Mouse (Mus musculus): ENCODE results near the gene Rere.
"Not testable (repeated sequence)": the region's sequence is repeated elsewhere in the genome, so short reads cannot be mapped to it uniquely, and the experiment has no call there.

Gene Rere

DNA sequence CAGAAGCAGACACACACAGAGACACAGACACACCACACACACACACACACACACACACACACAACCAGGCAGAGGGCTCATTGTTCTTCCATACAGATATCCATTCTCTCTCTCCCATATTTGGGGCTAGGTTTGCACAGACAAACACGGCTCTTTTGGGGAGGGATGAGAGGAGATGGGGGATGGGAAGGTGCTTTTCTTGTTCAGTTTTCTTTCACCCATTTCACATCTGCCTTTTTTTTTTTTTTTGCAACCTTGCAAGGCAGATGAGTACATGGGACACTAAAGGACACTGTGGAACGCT lies 1.8 kb downstream of the Rere start:
- no peak for DNase-seq (ENCODE audit: low spot score)

DNA sequence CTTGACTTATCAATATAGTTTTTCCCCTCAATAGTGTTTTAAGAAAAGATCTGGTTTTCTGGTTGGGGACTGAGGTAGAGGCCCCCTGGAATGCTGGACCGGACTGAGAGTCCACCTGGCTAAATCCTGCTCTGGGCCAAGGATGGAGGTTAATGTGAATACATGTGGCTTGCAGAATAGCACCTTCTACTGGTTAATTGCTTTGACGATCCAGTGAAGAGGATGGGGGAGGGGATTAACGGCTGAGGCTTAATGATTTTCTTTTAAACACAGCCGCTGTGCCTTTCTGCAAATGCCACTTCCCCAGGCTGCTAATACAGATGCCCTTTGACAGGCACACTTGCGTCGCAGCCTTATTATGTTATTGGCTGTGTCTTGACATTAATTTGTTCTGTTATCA lies 2.5 kb downstream of the Rere start:
- DNase-seq (ENCODE audit: low spot score) = no peak

DNA sequence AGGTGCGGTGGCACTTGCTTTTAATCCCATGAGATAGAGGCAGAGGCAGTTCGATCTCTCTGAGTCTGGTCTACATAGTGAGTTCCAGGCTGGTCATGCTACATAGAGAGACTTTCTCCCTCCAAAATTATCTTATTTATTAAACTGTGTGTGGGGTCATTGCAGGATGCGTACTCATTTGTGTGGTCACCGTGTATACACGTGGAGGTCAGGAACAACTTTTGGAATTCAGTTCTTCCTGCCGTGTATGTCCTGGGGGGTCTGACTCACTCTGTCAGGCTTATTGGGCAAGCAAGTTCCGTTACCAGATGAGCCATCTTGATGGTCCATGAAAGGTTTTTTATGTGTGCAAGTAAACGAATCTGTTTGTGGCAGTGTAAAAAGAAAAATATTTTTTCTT lies 5.5 kb downstream of the Rere start:
- no peak for DNase-seq (ENCODE audit: low spot score)

DNA sequence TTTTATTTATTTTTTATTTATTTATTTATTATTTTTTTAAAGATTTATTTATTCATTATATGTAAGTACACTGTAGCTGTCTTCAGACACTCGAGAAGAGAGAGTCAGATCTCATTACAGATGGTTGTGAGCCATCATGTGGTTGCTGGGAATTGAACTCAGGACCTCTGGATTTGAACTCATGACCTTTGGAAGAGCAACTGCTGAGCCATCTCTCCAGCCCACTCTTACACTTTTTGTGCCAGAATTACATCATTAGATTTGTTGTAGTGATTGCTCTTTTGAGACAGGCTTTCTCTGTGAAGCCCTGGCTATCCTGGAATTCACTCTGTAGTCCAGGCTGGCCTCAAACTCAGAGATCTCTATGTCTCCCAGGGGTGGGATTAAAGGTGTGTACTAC lies 6.0 kb downstream of the Rere start:
- not testable (repeated sequence) for DNase-seq (ENCODE audit: low spot score)

DNA sequence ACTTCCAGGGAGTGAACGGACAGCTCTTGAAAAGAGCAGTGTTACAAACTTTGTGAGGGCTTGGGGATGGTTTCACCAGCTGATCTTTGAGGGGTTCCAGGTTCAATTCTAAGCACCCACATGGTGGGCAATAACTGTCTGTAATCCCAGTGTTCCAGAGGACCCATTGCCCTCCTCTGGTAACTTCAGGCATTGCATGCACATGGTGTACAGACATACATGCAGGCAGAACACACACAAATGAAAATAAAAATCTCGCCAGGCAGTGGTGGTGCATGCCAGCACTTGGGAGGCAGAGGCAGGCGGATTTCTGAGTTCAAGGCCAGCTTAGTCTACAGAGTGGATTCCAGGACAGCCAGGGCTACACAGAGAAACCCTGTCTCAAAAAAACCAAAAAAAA lies 10.5 kb downstream of the Rere start:
- DNase-seq (ENCODE audit: low spot score) = no peak

DNA sequence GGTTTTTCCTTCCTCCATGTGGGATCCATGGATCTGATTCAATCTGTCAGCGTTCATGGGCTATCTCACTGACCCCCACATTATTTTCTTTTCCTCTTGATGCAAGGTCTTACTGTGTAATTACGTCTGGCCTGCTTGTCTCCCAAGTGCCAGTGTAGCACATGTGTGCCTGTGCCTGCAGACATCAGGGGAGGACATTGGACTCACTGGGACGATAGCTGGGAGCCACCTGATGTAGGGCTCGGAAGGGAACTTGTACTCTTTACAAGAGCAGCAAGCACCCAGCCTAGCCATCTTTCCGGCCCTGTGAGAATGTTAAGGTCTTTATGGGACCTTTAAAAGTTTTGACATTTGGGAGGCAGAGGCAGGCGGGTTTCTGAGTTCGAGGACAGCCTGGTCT lies 13.4 kb downstream of the Rere start:
- no peak for DNase-seq (ENCODE audit: low spot score)

DNA sequence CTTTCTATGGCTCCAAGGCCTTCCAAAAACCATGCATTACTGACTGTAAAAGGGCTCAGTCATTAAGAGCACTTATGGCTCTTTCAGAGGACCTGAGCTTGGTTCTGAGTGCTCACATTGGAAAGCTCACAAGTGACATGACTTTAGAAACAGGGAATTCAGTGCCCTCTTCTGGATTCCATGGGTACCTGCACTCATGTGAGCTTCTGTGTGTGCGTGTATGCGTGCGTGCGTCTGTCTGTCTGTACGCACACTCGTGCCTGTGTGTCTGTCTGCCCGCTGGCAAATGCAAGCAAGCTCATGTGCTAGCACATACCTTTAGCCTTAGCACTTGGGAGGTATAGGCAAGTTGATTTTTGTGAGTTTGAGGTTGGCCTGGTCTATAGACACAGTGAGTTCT lies 14.5 kb downstream of the Rere start:
- no peak for DNase-seq (ENCODE audit: low spot score)

DNA sequence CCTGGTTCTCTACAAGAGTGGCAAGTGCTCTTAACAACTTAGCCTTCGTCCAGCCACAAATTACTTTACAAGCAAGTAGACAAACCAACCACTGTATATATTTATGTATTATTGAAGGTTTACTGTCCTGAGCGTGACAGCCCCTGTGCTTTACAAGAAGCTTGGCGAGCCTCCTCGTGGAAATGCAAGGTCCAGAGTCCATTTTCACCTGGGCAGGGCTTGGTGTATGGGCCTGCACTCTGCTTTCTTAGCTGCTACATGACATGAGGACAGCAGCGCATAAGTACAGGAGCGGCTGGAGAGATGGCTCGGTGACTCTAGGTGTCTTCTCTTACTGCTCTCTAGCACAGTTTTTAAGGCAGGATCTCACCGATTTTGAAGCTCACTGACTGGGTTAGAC lies 21.3 kb downstream of the Rere start:
- no peak for DNase-seq (ENCODE audit: low spot score)

DNA sequence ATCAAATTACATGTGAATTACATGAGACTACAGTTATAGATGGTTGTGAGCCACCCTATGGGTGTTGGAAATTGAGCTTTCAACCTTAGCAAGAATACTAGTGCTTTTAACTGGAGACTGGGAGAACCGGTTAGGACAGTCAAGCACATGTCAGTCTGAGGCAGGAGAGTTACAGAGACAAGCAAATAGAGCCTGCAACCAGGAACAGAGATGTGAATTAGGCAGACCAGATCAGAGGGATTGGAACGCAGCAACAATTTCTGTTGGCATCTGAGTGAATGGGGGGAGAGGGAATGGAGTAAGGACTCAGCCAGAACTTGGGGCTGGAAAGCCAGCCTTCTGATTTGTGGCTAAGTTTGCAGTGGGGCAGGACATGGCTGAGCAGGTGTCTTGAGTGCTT lies 25.3 kb downstream of the Rere start:
- no peak for DNase-seq (ENCODE audit: low spot score)

DNA sequence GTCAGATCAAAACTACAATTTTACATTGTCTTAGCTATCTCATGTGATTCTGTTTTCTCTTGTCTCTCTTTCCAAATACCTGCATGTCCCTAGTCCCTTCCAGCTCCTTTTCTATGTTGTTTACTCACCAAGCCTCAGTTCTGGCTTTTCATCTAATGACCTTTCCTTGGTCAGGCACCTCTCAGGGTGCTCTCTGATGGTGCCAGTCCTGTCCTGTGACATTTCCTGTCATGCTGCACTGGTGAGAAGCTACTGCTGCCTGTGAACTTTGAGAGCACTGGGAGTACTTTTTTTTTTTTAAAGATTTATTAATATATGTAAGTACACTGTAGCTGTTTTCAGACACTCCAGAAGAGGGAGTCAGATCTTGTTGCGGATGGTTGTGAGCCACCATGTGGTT lies 25.8 kb downstream of the Rere start:
- DNase-seq (ENCODE audit: low spot score) = no peak

DNA sequence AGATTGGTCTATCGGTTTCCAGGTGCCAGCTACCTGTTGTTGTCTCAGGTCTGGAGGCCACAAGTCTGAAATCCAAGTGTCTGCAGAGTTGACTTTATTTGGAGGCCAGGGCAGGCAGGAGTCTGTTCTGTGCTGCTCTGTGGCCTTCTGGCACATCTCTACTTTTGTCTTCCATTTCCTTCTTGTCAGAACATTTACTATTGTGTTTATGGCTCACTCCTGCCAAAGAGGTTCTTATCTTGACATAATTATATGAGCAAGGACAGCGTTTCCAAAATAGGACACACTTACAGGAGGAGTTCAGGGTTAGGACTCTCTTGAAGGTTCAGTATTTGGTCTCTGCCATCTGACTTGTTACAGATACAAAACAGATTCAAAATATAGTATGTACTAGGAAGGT lies 30.0 kb downstream of the Rere start:
- no peak for DNase-seq (ENCODE audit: low spot score)

DNA sequence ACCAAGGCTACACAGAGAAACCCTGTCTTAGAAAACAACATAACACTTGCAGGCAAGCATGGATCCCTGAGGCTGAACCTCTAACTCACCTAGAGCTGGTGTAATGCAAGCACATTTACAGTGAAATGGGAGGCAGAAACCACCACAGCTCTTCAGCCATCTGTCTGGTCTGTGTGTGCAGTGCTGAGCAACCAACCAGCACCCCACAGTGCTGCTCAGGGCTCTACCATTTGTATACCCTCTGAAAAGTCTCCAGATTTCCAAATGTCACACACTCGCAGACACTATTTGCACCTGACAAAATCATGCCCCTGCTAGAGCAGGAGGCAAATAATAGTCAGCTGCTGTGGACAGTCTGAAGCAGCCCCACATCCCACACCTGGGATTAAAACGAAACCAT lies 31.2 kb downstream of the Rere start:
- no peak for DNase-seq (ENCODE audit: low spot score)

DNA sequence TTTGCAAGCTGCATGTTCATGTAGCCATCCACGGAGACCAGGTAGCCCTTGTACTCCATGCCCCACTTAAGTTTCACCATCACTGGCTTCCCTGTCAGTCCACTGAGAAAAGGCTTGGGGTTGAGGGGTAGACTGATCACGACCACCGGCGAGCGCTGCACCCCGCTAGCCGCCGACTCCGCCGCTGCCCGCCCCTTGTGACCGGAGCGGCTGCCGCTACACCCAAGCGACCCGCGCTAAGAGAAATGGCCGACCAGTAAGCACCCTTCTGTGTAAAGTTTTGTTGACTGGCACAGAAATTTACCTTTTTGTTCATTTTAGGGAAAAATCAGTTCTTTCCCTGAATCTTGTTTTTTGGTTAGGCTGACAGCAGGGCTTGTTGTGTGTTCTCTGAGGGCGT lies 33.9 kb downstream of the Rere start:
- no peak for DNase-seq (ENCODE audit: low spot score)

DNA sequence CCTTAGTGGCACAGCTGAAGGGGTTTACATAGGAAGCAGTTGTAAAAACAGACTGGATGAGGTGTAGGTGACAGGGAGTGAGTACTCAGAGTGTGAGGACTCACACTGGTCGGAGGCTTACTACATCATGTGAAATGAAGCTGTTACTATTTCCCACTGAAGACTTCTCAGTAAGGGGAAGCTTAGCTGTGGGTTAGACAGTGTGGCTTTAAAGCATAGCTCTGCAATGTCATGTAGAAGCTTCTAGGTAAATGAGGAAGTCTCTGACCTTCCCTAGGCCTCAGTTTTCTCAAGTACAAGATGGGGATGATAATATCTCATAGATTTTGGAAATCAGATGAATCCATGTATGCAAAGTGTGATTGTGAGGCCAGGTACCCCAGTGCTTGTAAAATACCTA lies 35.1 kb downstream of the Rere start:
- no peak for DNase-seq (ENCODE audit: low spot score)

DNA sequence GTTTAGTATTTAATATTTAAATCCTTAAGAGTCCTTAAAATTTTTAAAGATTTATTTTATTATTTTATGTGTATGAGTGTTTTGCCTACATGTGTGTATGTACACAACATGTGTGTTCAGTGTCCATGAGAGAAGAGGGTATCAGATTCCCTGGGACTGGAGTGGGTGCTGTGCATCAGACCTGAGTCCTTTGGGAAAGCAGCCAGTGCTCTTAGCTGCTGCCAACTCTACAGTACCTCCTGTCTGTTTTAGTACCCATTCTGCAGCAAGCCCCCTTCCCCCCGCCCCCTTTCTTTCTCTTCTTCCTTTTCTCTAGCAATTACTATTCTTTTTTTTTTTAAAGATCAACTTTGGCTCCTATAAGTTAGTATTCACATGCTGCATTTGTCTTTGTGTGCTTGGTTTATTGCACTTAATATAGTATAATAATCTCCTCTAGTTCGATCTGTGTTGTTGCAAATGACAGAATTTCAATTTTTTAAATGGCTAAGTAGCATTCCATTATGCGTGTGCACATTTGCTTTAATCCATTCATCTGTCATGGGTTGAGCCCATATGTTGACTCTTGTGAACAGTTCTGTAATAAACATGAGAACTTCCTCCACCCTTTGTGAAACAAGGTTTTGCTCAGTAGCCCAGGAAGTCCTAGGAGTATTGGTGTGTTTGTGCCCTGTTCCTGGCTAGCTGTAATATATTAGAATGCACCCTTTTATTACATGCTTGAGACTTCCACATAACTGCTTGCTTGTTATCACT lies 43.8 kb downstream of the Rere start:
- no peak for DNase-seq (ENCODE audit: low spot score)

DNA sequence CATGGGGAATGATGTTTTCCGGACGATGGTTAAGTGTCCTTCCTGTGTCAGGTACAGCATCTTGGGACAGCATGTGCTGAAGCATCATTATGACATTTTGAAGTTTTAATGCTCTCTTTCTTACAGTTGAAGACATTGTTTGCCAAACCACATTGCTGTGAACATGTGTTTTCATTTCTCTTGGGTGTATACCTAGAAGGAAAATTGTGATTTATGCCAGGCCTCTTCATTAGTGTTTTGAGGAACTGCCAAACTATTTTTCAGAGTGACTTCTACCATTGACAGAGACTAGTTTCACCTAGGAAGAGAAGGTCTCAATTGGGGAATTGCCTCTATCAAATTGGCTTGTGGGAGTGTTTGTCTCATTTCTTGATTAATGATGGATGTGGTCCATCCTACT lies 44.6 kb downstream of the Rere start:
- DNase-seq (ENCODE audit: low spot score) = no peak

DNA sequence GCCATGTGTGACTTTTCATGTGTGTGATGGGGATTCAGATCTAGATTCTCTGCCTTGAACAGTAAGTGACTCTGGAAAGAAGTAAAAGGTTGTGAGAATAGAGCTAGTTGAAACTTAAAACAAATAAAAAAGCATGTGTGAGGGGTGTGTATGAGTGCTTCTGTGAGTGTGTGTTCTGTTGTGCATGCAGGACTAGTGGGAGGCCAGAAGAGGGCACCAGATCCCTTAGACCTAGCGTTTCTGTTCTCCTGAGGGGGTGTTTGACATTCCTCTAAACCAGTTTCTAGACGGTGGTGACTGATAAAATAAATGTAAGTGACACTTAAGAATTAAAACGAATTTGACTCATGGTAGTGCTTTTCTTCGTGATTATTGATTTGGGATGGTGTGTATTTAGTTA lies 46.0 kb downstream of the Rere start:
- no peak for DNase-seq (ENCODE audit: low spot score)

DNA sequence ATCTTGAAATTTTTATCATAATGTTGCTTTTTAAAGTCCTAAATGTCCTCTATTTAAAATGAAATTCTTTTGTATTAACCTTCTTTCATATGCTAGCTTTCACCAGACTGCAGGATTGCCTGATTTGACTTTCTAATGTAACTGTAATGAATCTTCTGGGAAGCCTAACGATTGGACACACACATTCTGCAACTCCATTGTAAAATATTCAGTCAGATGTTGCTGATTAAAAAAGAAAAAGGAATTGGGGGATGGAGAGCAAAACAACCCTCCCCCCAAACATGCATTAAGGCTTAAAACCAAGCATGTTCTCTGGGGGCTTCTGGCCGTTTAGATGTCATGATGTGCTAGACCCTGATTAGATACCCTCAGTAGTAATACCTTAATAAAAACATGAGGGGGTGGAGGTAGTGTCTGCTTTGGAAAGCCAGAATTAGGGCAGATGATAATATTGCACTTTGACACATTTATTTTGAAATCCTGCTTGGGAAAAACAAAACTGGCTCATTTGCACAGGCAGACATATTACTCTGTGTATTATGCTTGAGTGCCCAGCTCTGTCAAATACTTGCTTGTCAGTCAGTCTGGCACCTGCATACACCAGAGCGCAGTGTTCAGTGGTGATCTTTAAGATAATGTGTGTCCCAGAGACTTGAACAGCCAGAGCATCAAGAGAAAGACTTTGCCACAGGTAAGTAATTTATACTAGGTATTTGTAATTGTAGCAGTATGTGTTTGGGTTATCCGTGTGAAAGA lies 52.7 kb downstream of the Rere start:
- no peak for DNase-seq (ENCODE audit: low spot score)

DNA sequence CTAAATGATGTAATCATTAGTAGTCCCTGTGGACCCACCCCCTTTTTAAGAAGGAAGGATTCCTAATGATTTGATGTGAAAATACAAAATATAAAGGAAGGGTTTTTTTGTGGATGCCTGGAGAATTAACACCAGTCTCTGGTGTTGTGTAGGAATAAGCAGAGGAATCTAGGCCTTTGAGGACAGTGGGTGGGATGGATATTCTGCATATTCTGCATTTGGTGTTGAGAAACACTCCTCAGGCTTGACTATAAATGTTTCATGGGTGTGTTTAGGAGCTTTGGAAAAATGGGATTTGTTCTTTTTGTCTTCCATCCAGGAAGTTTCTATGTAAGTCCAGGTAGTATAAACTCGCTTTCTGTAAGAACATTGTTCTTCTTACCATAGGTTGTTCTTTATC lies 55.8 kb downstream of the Rere start:
- DNase-seq (ENCODE audit: low spot score) = no peak

DNA sequence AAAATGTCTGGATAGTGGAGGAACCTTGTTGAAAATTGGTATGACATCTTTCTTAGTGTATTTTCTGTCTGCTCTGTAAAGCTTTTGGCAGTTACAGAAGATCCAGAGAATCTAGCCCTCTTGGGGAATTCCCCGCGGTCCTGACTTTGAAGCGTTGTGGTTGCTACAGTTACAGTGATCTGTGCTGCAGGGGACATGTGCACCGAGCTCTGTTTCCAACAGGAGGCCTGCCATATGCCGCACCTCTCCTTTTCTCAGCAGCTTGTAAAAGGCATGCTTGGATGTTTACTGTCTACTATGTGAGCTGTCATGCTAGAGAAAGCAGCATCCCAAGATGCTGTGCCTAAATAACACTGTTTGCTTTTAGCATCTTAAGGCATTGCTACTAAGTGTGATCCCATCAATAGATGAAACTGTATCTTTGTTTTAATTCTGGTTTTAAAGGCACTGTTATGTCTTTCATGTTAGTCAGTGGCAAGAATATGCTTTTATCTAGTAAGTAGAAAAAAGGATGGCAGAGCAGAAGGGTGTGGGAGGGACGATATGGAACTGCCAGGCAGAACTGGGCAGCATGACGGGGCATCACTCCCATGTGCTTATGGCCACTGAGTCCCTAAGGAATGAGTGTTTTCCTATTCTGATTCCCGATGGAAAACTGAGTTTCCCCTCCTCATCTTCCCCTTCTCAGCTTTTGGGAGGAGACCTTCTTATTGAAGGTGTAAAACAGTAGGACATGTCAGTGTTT lies 57.6 kb downstream of the Rere start:
- DNase-seq (ENCODE audit: low spot score) = no peak

DNA sequence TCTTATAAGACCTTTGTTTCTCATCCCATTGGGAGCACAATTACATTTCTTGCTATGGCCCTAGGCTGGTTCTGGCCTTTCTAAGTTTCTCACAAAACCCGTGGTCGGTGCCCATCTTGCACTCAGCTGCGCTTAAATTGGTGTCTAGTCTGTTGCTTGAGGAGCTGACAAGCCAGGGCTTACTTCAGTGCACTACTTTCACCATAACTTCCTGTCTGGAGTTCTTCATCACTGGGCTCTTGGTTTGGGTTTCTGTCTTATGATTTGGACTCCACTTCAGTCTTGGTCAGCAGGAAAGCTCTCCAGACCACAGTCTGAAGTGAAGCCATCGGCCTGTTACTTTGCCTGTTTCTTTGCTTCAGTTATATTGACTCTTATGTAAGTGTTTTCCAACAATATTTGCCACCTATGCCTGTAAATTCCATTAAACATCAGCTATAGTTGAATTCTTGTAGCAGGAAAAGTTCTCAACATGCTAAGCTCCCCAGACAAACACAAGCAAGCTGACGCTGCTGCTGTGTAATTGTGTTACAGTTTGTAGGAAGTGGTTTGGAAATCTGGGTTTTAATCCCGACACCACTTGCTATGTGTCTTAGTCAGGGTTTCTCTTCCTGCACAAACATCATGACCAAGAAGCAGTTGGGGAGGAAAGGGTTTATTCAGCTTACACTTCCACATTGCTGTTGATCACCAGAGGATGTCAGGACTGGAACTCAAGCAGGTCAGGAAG lies 59.5 kb downstream of the Rere start:
- DNase-seq (ENCODE audit: low spot score) = no peak

DNA sequence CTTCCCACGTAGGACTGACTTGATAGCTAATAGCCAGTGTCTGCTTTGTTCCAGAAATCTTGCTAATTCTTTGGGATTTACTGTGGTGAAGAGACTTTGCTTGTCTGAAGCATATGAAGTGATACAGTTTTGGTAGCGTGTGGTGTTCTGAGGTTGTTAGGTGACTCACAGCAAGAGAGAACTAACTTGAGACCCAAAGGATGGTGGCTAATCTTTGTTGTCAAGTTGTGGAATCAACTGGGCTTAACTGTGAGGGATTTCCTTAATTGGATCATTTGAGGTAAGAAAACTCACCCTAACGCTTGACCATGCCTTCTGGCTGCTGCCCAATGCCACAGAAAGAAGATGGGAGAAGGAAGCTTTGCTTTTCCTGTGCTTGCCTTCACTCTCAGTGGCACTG lies 63.1 kb downstream of the Rere start:
- DNase-seq (ENCODE audit: low spot score) = no peak
